Mouse (Mus musculus) layer of hippocampus, adult 9-11 months (tissue): Measurements from ENCODE around the gene Src.
"Not testable (repeated sequence)": the region's sequence is repeated elsewhere in the genome, so short reads cannot be mapped to it uniquely, and the experiment has no call there.

Experiments
- DNase-seq: peaks from one replicate; pipeline ENCODE4 v3.0.0; 2022

The Src gene

DNA sequence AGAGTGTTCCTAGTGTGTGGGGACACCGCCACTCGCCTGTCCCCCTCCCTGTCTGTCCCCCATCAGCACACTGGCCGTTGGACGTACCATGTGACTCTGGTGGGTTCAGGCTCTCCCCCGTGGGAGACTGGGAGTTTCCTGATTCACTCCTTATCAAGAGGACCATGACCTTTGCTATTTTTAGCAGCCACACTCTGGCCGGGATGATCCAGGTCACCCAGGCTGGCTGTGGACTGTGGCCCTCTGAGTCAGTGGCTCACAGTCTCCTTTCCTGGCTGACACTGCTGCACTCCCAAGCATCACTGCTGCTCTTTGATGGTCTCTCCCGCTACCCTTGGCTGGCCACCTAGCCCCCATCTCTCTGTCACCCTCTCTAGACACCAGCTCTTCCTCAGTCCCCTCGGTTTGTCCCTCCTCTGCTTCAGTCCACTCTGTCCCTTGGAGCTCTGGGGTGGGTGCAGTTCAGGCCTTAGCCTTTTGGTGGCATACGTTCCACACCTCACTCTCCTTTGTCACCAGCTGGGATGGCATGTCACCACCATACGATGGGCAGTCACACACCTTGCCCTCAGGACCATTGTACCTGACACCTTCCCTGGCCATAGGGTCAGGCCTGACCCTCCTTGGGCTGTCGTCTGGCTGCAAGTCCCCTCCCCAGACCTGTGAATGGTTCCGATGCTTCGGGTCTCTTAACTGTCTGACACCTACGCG lies 61.8 kb downstream of the Src start:
- no peak for DNase-seq

DNA sequence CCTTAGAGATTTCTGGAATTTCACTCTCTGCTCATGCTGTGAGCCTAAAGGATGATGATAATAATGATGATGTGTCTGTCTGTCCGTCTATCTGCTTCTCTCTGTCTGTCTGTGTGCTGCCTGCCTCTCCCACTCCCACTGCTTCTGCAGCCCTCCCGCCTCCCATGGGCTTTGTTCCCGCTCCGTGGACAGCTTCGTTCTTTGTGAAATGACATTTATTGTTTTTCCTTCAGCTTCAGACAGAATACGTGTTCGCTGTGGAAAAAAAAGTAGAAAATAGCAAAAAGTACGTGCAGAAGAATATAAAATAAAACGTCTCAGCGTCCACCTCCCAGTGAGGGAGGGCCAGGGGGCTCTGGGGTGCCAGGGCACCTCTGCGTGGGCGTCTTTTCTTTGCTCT lies 64.5 kb downstream of the Src start:
- no peak for DNase-seq

DNA sequence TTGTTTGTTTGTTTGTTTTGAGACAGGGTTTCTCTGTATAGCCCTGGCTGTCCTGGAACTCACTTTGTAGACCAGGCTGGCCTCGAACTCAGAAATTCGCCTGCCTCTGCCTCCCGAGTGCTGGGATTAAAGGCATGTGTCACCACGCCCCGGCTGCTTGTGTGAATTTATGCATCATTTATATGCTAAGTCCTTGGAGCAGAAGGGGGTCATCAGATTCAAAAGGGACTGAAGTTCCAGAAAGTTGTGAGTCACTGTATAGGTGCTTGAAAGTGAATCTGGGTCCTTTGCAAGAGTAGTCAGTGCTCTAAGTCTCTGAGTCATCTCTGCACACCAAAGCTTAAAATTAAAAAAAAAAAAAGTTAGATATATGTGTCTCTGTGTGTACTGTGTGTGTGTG lies 68.3 kb downstream of the Src start:
- not testable (repeated sequence) for DNase-seq

DNA sequence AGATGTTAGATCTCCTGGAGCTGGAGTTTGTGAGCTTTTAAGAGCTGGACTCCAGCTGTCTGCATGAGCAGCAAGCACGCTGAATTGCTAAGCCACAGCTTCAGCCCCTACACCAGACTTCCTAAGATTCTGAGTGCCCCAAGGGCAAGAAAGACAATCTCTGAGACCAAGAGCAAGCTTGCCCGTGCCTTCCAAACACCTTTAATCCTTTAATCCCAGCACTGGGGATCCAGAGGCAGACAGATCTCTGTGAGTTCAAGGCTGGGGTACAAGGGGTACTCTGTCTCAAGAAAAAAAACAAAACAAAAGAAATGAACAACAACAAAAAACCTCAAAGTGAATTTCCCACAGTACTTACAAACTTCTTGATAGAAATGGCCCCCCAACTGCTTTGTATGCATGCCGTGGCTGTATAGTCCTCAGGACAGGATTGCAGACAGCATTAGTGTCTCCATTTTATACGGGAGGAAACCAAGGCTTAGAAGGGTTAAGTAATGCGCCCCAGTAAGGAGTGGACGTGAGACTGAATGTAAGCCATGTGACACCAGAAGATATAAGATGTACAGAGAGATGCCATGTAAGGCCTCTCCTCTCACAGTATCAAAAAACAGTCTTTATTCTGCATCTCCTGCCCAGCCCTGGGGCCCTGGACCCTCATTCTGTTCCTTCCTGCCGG lies 68.9 kb downstream of the Src start:
- no peak for DNase-seq

DNA sequence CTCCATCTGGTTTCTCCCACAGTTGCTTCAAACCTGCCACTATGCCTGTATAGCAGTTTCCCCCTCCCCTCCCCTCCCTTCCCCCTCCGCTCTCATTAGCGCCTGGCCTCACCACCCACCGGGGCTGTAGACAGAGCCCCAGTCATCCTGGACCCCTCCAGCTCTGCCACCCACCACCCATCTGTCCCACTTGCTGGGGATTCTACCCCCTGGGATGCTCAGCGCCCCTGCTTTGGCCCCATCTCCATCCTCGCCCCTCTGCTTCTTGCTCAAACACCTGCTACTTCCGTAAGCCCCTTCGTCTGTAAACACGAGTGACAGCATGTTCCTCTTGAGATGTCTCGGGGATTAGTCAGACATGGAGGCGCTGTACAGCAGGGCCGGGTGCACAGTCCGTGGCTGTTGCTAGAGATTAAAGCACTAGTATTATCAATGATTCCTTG lies 69.5 kb downstream of the Src start:
- no peak for DNase-seq

DNA sequence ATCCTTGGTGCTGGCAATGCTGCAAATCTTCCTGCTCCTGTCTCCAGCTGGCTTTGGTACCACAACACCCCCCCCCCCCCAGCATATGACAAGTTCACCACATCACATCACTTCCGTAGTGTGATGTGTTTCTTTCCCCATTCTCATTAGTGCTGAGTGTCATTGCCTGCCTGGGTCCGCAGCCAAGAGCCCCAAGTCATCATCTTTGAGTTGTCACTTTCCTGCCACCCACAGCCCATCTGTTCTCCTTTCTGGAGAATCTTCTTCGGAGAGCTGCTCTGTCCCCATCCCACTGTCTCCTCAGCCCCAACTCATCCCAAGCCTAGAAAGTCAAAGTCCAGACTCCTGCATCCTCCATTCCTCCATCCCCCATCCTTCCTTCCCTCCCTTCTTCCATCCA lies 75.0 kb downstream of the Src start:
- DNase-seq, result peak; percentile 68

DNA sequence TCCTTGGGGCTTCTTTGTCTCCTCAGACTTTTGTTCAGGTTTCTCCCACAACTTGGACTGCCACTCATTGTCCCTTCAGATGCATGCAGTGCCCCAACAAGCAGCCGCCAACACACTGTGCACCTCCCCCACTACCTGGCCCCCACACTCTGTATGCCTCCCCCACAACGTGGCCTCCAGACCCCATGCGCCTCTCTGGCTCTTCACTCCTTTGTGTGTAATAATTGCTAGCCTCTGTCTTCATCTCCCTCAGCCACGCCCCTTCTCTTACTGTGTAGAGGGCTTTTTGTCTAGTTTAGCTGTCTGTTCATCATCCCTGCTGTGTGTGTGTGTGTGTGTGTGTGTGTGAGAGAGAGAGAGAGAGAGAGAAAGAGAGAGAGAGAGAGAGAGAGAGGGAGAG lies 80.3 kb downstream of the Src start:
- no peak for DNase-seq

DNA sequence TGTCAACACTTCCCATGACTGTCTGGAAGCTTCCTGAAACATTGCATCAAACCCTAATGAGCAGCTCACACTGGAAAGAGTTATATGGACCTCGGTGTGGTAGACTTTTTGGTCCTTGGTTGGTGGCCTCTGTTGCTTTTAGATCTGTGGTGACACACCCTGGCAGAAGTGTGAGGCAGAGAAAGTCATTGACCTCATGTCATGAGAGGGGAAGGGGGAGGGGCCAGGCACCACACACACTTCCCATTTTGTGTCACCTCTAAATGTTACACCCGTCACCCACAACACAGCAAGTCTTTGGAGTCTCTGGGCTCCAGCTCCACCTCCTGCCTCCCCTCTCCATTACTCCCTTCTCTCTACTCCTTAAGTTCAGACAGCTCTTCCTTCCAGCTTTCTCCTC lies 82.1 kb downstream of the Src start:
- no peak for DNase-seq

DNA sequence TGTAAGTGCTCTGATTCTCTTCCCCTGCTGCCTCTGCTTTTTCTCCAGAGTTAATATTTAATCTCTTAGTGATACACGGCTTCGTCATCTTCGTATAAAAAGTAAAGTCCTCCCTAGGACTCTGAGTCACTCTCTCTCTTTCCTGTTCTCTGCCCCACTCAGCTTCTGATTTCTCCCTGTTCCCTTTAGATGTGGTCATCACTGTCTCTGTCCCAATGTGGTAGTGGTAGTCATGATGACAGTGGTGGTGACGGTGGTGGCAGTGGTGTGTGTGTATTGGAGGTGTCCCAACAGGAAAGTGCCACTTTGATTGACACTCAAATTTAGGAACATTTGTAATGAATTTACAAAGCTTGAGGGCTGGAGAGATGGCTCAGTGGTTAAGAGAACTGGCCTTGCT lies 83.1 kb downstream of the Src start:
- DNase-seq, result no peak

DNA sequence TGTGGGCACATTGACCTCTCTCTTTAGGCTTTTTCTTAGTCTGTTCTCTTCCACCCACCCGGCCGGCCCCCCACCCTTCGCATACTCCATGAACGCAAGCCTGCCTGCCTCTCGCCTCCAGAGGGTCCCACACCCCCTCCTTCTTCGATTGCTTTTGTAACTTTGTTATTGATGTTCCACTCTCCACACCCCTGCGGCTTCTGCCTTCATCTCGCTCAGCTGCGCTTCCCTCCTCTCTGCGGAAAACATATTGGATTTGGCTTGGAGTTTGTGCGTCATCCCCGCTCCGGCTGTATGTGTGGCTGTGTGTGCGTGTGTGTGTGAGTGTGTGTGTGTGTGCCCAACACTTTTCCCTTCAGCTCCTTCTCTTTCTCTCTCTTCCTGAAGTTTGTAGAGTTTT lies 88.5 kb downstream of the Src start:
- DNase-seq, result peak; percentile 78

DNA sequence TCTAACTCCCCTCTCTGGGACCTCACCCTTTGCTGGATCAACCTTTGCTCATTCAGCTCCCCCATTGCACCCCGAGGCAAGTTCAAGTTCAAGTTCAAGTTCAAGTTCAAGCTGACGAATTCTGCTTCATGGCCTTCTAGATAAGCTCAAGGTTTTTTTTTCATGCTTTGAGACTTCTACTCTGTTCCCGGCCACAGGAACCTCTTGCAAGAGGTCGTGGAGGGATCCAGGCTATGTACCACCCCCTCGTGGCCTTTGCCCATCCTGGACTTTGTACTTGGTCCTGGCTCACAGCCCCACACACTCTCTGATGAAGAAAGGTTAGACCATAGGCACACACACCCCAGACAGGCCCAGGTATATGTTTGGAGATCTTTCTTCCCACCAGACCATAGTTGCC lies 90.9 kb downstream of the Src start:
- no peak for DNase-seq

DNA sequence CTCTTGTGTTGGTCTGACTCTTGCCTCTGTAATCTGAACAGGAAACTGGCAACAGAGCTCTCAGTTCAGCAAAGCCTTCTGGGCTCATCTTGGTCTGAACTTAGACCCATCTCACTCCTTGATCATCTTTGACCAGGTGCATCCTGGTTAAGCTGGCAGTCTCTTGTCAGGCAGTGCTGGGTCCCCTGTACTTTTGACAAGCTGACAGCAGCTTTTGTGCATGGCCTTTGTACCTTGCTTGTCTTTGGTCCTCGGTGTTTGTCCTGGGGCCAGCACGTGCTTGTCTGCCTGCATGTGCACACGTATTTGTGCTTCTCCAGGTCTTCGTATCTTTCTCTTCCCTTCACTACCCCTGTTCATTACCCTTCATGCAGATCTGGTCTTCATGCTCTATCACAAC lies 91.8 kb downstream of the Src start:
- DNase-seq, result no peak

DNA sequence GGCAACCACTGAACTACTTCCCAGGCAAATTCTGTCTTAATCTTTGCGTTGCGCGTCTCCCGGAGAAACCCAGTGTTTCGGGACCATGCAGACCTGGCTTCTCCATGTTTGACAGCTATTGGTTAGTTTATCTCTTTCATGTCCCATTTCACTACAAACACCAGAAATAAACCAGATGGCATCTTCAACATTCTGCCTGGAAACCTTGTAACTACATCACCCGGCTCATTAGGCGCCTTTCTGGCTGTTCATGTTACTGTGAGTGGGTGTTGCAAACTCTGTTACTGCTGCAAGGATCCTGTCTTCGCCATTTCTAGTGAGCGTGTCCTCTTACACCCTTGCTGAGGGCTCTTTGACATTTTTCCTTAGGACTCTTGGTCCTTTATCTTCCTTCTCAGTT lies 94.6 kb downstream of the Src start:
- peak; percentile 85 for DNase-seq

DNA sequence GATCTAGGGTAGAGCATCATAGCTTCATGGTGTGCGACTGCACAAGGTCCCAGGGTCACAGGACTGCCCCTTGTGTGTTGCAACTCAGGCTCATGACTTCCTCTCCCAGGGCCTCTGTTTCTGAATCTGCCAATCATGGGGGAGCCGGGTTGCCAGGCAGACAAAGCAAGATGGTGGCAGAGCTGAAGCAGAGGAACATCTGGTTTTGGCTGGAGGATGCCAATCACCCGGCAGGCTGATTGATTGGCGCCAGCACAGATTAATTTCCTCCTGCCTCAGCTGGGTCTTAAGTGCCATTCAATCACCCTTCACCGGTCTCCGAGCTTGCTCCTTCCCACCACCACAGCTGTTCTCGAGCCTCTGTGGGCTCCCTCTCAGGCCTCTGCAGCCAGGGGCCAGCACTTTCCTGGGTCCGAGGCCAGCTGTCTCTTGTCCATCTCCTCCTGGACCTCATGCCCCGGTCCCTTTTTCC lies 95.5 kb downstream of the Src start:
- no peak for DNase-seq

DNA sequence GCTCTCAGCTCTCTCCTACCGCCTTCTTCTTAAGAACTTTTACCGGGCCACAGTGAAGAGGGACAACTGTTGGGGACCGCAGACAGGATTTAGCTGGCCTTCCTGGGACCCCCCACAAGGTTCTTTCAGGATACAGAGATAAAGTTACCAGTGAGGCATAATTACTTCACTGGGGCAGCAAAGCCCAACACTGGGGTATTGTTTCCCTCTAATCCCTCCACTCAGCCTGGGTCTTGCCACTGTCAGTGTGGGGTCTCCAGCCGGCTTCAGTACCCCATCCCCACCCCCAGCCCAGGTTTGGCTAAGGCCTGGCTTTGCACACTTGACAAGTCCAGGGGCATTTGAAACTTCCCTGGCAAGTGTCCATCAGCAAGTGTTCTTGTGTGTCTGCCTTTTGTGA lies 96.1 kb downstream of the Src start:
- no peak for DNase-seq

DNA sequence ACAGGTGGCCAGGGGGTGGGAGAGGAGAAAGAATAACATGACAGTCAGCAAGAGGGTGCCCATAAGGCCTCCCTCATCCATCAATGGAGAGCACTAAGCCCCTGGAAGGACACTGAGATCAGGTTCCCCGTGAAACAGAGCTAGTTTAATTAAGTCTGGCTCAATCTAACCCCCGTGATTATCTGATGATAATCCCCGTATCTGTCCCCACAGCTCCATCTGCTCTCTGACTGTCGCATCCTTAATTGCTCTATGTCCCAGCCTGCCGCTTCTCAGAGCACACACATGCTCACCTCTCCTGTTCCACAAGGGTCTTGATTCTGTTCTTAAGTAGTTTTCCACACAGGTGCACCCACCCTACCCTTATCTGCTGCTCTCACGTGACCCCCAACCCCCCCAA lies 99.3 kb downstream of the Src start:
- no peak for DNase-seq

DNA sequence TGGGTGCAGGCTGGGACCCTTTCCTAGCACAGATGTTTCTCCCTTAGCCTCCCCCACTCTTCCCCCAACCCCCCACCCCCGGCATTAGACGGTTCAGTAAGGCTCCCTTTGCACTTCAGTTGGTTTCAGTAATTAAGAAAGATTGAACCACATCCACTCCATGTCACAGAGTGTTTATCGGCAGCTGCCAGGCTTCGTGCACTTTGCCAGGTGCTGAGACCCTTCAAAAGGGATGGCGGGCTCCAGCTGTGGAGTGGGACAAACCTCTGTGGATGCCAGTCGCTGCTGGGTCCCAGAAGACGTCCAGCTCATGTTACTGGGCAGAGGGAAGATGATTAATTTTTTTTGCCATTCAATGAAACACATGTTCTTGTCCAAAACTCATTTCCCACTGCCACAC lies 100.2 kb downstream of the Src start:
- DNase-seq, result no peak

DNA sequence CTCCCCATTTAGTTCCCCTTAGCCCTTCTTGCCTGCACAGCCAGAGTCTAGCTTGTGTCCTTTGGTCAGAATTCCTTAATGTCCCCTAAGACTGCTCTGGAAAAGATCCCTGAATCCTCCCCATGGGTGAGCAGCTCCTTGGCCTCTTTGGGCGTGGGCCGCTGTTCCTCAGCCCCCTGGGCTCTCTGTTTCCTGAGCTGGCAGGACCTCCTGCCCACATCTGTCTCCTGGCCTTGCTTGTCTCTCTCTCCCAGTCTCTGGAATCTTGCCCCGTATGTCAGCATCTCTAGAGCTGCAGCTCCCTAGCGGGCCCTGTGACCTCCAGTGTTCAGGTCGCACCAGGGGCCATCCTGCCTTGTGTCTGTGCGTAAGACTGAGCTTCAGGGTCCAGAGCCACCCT lies 101.2 kb downstream of the Src start:
- DNase-seq, result no peak

DNA sequence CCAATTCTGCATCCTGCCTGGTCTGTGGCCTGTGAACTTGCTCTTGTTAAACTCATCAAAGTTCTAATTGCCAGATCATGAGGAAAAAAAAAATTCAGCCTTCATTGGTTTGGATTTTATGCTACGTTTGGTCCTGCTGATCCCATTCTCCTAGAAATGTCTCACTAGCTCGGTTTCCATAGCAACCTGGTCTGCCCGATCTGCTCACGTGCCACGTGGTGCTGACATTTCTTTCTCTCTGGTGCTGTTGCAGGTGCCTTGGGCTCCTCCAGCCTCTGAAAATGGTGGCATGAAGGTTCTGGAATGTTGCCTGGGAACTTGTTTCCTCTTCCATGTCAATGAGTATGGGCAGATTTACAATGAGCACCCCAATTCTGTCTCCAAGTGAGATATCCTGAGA lies 102.3 kb downstream of the Src start:
- peak; percentile 77 for DNase-seq
